Mouse (Mus musculus) midbrain, embryonic 13.5 days (tissue): ENCODE results near the gene Mvp. TPM values are rescaled to one million over a fixed set of nuclear protein-coding genes. Genes with fewer than 3 reads are reported as not detected.
A peak's percentile ranks its signal among the peaks of the same experiment; 100 is the strongest.

Source experiments
- ATAC-seq: fragments of 200-750 bp; cut with Nextera tagmentation; 2 replicates; pipeline ENCODE4 v1.8.0; 2017; ENCODE audit warnings: mild to moderate bottlenecking, moderate TSS enrichment, moderate library complexity
- H3K27ac ChIP-seq: fragments of 300-500 bp; sonication (generic); 2 replicates; pipeline ENCODE4 v1.5.1; 2015; ENCODE audit warnings: inconsistent platforms, mild to moderate bottlenecking, moderate library complexity
- H3K27me3 ChIP-seq: fragments of 300-500 bp; sonication (generic); 2 replicates; pipeline ENCODE4 v1.6.1; 2015; ENCODE audit warnings: mild to moderate bottlenecking, inconsistent platforms
- H3K36me3 ChIP-seq: fragments of 300-500 bp; sonication (generic); 2 replicates; pipeline ENCODE4 v1.6.1; 2015; ENCODE audit warnings: mild to moderate bottlenecking, inconsistent platforms
- H3K4me1 ChIP-seq: fragments of 300-500 bp; sonication (generic); replicated peaks from 2 replicates; pipeline ENCODE4 v1.6.1; 2015; ENCODE audit warnings: inconsistent platforms
- H3K4me2 ChIP-seq: fragments of 300-500 bp; sonication (generic); replicated peaks from 2 replicates; pipeline ENCODE4 v1.6.1; 2015; ENCODE audit warnings: moderate library complexity, mild to moderate bottlenecking, inconsistent platforms
- H3K4me3 ChIP-seq: fragments of 300-500 bp; sonication (generic); replicated peaks from 2 replicates; pipeline ENCODE4 v1.5.1; 2015; ENCODE audit warnings: mild to moderate bottlenecking, inconsistent platforms
- H3K9ac ChIP-seq: fragments of 300-500 bp; sonication (generic); replicated peaks from 2 replicates; pipeline ENCODE4 v1.6.1; 2015; ENCODE audit warnings: mild to moderate bottlenecking, inconsistent platforms
- H3K9me3 ChIP-seq: fragments of 300-500 bp; sonication (generic); 2 replicates; pipeline ENCODE4 v1.6.1; 2016; ENCODE audit warnings: mild to moderate bottlenecking, inconsistent platforms
- WGBS: fragments of 180-500 bp; shearing (Covaris S2); methylation state at CpG from one replicate; pipeline ENCODE4 v1.1.7; 2015; 5-methylcytosine and 5-hydroxymethylcytosine counted together
- polyA plus RNA-seq: library from polyadenylated mRNA; unstranded; fragments of >200 nt; fragmentation: Nextera tagmentation; extraction: Ambion mirVana; gene quantifications from 2 replicates; pipeline ENCODE4 v1.2.1, GENCODE M21; 2015

Mvp gene
- polyA plus RNA-seq, 1 experiment from 2014 or later = 3.7 TPM

- no peaks in the 10 kb centered on the region for H3K27me3 ChIP-seq
- H3K4me2 ChIP-seq = peak overlapping the region; percentile 85; the same call in 1 of the 2 replicates
- H3K4me3 ChIP-seq = no peak overlapping the region
- 50% methylated on average over 6 of the region's 6 CpGs for WGBS
- H3K36me3 ChIP-seq = peaks cover 37% of the 10 kb centered on the region
- H3K9me3 ChIP-seq = no peaks in the 10 kb centered on the region
- H3K4me1 ChIP-seq = peaks cover 84% of the 10 kb centered on the region
- H3K9ac ChIP-seq = 0 out of 2 replicates have a peak overlapping the region, but pooled peaks have one; percentile 84
- H3K27ac ChIP-seq = peak overlapping the region; percentile 67
- no peak for ATAC-seq
These were observed 3.5 kb upstream of the Mvp start for GRCm38 (mm10) chr7:127017950-127018345.

DNA sequence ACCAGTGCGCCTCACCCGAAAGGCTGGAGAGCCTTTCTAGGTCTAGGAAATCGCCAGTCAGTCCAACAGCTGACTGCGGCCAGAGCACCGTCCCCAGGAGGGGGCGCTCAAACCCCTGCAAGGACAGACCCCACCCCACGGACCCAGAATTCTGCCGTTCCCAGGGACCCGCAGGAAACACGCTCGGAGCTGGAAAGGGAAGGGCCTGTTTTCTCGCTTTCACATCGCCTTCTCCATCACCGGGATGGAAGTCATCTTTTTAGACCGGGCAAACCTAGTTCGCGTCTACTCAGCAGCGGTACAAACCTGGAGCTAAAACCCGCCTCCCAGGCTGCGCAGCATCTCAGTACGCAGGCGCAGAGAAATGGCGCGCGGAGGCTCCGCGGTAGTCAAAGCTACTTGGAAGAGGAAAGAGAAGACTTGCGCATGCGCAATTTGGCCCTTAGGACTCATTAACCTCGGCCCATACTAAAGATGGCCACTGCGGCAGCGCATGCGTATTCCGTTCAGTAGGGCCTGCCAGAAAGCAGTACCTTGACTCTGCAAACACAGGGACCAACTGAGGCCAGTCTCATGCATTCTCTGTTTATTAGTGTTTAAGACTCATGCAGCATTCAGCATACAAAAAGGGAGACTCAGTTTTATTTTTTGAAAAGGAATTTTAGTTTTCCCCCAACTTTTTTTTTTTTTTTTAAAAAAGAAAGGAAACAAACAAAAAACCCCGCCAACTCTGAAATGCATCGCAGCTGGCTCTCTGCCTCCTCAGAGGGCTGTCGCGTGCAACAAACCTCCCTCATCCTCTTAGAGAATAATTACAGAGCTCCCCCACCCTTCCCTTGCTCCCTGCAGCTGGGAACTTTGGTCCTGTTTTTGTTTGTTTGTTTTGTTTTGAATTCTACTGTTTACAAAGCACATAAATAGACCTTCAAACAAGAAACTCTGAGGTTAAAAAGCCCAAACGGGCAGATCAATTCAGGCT lies 2.8 kb upstream of the Mvp start, which contains the start of gene Pagr1a:
Pagr1a (minus strand) TSS at position 382 of the 979 bp plus-strand sequence.
- 4% methylated on average over 39 of the region's 39 CpGs for WGBS
- Histone ChIP-seq H3K4me3 (peak within 1 kb of the TSS; percentile 80), H3K27me3 (no peaks in the 10 kb centered on the region), H3K4me2 (peak within 1 kb of the TSS; percentile 89), H3K9ac (peak within 1 kb of the TSS; percentile 93), H3K27ac (peak within 1 kb of the TSS; percentile 98), H3K36me3 (peaks cover 36% of the 10 kb centered on the region), H3K9me3 (no peaks in the 10 kb centered on the region), H3K4me1 (peaks cover 77% of the 10 kb centered on the region)
- peak; percentile 81 for ATAC-seq

DNA sequence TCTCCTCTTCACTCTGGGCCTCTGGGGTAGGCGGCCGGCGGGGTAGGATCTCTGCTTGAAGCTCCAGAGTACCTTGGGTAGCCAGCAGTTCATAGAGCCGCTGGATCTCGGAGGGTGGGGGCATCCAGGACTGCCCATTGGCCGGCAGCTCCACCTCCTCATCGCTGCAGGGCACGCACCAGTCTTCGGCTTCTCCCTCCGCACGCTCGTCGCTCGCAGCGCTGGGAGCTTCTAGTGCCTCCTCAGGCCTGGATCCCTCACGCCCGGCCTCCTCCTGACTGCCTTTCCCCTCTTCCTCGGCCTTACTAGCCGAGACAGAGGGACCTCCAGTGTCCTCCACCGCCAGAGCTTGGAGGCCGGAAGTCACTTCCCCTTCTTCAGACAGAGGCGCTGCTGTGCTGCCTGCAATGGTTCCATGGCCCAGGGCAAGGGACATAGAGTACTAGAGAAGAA lies 2.1 kb upstream of the Mvp start:
- H3K4me2 ChIP-seq = peak overlapping the region; percentile 89
- 0% methylated on average over 22 of the region's 22 CpGs for WGBS
- H3K4me3 ChIP-seq = peak overlapping the region; percentile 80
- H3K9me3 ChIP-seq = no peaks in the 10 kb centered on the region
- peak overlapping the region; percentile 93 for H3K9ac ChIP-seq
- peaks cover 70% of the 10 kb centered on the region for H3K4me1 ChIP-seq
- H3K36me3 ChIP-seq = peaks cover 35% of the 10 kb centered on the region
- H3K27ac ChIP-seq = peak overlapping the region; percentile 98
- no peaks in the 10 kb centered on the region for H3K27me3 ChIP-seq
- ATAC-seq = peak; percentile 46

- Histone ChIP-seq H3K27me3 (no peaks in the 10 kb centered on the region), H3K4me2 (peak within 1 kb of the TSS; percentile 89), H3K4me1 (peaks cover 67% of the 10 kb centered on the region), H3K9ac (peak within 1 kb of the TSS; percentile 93), H3K27ac (peak within 1 kb of the TSS; percentile 98), H3K4me3 (peak within 1 kb of the TSS; percentile 80), H3K36me3 (peaks cover 36% of the 10 kb centered on the region), H3K9me3 (no peaks in the 10 kb centered on the region)
- ATAC-seq = no peak
These were observed 1.9 kb upstream of the Mvp start, which contains the start of gene Pagr1b for GRCm38 (mm10) chr7:127016481-127016485. Gene Pagr1b (minus strand): TSS chr7:127016484.

GRCm38 (mm10) chr7:127016081-127016480 lies 1.7 kb upstream of the Mvp start:
- Histone ChIP-seq H3K4me2 (peak overlapping the region; percentile 89), H3K9me3 (no peaks in the 10 kb centered on the region), H3K4me1 (peaks cover 65% of the 10 kb centered on the region), H3K27ac (peak overlapping the region; percentile 98), H3K4me3 (peak overlapping the region; percentile 80), H3K36me3 (peaks cover 38% of the 10 kb centered on the region), H3K9ac (peak overlapping the region; percentile 93), H3K27me3 (no peaks in the 10 kb centered on the region)
- WGBS = 3% methylated on average over 10 of the region's 10 CpGs
- peak; percentile 9 for ATAC-seq

GRCm38 (mm10) chr7:127014993-127015392 lies 572 bp upstream of the Mvp start:
- peaks cover 38% of the 10 kb centered on the region for H3K36me3 ChIP-seq
- H3K9ac ChIP-seq = peak overlapping the region; percentile 4; the same call in 1 of the 2 replicates
- no peaks in the 10 kb centered on the region for H3K27me3 ChIP-seq
- peak overlapping the region; percentile 80 for H3K4me3 ChIP-seq
- peaks cover 54% of the 10 kb centered on the region for H3K4me1 ChIP-seq
- no peaks in the 10 kb centered on the region for H3K9me3 ChIP-seq
- H3K27ac ChIP-seq = no peak overlapping the region
- WGBS = 94% methylated on average over 12 of the region's 12 CpGs
- no peak for ATAC-seq
- peak overlapping the region; percentile 89 for H3K4me2 ChIP-seq

GRCm38 (mm10) chr7:127013385-127013784 lies 1.0 kb downstream of the Mvp start:
- H3K36me3 ChIP-seq = peaks cover 38% of the 10 kb centered on the region
- H3K27me3 ChIP-seq = no peaks in the 10 kb centered on the region
- no peak overlapping the region for H3K4me2 ChIP-seq
- WGBS = 98% methylated on average over 6 of the region's 6 CpGs
- no peaks in the 10 kb centered on the region for H3K9me3 ChIP-seq
- no peak overlapping the region for H3K4me3 ChIP-seq
- peaks cover 38% of the 10 kb centered on the region for H3K4me1 ChIP-seq
- H3K27ac ChIP-seq = no peak overlapping the region
- ATAC-seq = no peak
- no peak overlapping the region for H3K9ac ChIP-seq

DNA sequence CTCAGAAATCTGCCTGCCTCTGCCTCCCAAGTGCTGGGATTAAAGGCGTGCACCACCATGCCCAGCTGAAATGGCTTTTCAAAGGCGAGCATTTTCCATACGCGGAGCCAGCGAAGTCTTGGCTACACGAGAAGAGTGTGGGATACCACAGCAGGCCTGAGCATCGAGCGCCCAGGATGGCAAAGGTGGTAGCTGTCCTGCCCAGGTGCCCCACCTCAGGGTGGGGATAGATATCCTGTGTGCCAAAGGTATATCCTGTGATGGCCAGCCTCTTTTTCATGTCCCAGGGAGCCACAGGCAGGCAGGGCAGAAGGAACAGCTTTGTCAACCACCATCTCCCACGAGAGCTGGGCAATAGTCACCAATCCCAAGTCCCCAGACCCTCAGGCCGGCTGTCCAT lies 1.6 kb downstream of the Mvp start:
- H3K9ac ChIP-seq = no peak overlapping the region
- no peaks in the 10 kb centered on the region for H3K9me3 ChIP-seq
- H3K4me1 ChIP-seq = peaks cover 33% of the 10 kb centered on the region
- H3K27me3 ChIP-seq = no peaks in the 10 kb centered on the region
- H3K27ac ChIP-seq = no peak overlapping the region
- no peak overlapping the region for H3K4me2 ChIP-seq
- WGBS = 95% methylated on average over 10 of the region's 10 CpGs
- no peak overlapping the region for H3K4me3 ChIP-seq
- no peak for ATAC-seq
- H3K36me3 ChIP-seq = peaks cover 38% of the 10 kb centered on the region

GRCm38 (mm10) chr7:127012374-127012773 lies 2.0 kb downstream of the Mvp start:
- Histone ChIP-seq H3K4me2 (no peak overlapping the region), H3K4me3 (no peak overlapping the region), H3K9me3 (no peaks in the 10 kb centered on the region), H3K36me3 (peaks cover 38% of the 10 kb centered on the region), H3K4me1 (peaks cover 29% of the 10 kb centered on the region), H3K9ac (no peak overlapping the region), H3K27me3 (no peaks in the 10 kb centered on the region), H3K27ac (no peak overlapping the region)
- ATAC-seq = no peak
- WGBS = 89% methylated on average over 6 of the region's 6 CpGs

- Histone ChIP-seq H3K4me2 (no peak overlapping the region), H3K4me3 (no peak overlapping the region), H3K27ac (no peak overlapping the region), H3K9me3 (no peaks in the 10 kb centered on the region), H3K27me3 (no peaks in the 10 kb centered on the region), H3K4me1 (peaks cover 29% of the 10 kb centered on the region), H3K9ac (no peak overlapping the region), H3K36me3 (peaks cover 38% of the 10 kb centered on the region)
- no peak for ATAC-seq
- WGBS = 63% methylated on average over 2 of the region's 2 CpGs
These were observed 2.7 kb downstream of the Mvp start for GRCm38 (mm10) chr7:127011717-127012116.

GRCm38 (mm10) chr7:127011051-127011450 lies 3.4 kb downstream of the Mvp start:
- Histone ChIP-seq H3K4me2 (no peak overlapping the region), H3K4me3 (no peak overlapping the region), H3K36me3 (peaks cover 38% of the 10 kb centered on the region), H3K4me1 (peaks cover 27% of the 10 kb centered on the region), H3K9ac (no peak overlapping the region), H3K9me3 (no peaks in the 10 kb centered on the region), H3K27me3 (no peaks in the 10 kb centered on the region), H3K27ac (no peak overlapping the region)
- WGBS = 98% methylated on average over 2 of the region's 2 CpGs
- no peak for ATAC-seq

DNA sequence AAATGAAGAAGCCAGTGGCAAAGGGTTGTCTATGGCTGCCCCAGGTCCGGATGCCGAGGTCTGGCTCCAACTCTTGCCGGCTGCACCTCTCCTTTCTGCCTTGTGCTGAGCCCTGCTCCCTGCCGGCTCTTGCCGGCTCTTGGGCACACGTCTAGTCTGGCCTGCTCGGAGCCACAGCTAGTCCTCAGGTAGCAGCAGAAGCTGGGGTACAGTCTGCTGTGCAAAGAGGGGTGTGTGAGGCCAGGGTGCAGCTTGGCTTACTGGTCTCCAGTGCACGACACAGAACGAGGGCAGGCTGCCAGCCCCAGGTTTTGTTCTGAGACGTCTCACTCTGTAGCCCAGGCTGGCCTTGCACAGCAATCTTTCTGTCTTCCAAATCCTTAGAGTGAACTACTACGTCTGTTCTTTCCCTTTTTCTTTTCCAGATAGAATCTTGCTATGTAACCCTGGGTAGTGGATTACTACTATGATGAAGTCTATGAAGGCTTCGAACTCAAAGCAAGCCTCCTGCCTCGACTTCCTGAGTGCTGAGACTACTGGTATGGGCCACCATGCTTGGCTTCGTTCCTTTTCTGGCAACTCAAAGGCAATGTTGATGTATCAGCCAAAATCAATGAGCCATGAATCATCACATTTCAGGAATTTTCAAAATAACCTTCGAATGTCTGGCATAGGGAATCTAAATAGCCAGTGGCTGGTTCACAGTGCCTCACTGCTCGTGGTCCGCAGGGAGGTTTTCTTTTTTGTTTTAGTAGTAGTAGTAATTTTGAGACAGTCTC lies 4.9 kb downstream of the Mvp start:
- H3K27me3 ChIP-seq = no peaks in the 10 kb centered on the region
- no peak overlapping the region; the same call in 1 of the 2 replicates for H3K9ac ChIP-seq
- ATAC-seq = no peak
- H3K4me3 ChIP-seq = no peak overlapping the region
- 86% methylated on average over 17 of the region's 17 CpGs for WGBS
- no peaks in the 10 kb centered on the region for H3K9me3 ChIP-seq
- H3K27ac ChIP-seq = 0 out of 2 replicates have a peak overlapping the region, but pooled peaks have one; percentile 41
- peaks cover 26% of the 10 kb centered on the region for H3K36me3 ChIP-seq
- no peak overlapping the region for H3K4me2 ChIP-seq
- peaks cover 11% of the 10 kb centered on the region for H3K4me1 ChIP-seq
